8 mouse cellular contexts compared by ENCODE assay signal in genomic region chr11:85182617-85183283, GRCm38 (mm10). TPM values are rescaled to one million over a fixed set of nuclear protein-coding genes. Genes with fewer than 3 reads are reported as not detected.
A peak's percentile ranks its signal among the peaks of the same experiment; 100 is the strongest.
DNase-seq lines count a peak whose midpoint lies in the region; ATAC-seq and TF ChIP-seq lines count a peak whose summit lies in the region.

No protein-coding gene starts in this region.

- H3K9ac ChIP-seq in MEL (ENCODE audit: control insufficient read depth, low read depth, low read length, poor library complexity, severe bottlenecking), result peak overlapping the region; percentile 73
- H3K9ac ChIP-seq in lung, embryonic 16.5 days (ENCODE audit: low read length), result peak overlapping the region; percentile 65

- H3K36me3 ChIP-seq in MEL (ENCODE audit: control insufficient read depth in 1 of 2, insufficient read depth in 2 of 2, low read length in 2 of 2), result peaks cover 0 to 7% of the 10 kb centered on the region in 2 experiments; a peak in 1 of 4 replicates
- H3K36me3 ChIP-seq in hindbrain, embryonic 10.5 days, result no peaks in the 10 kb centered on the region
- no peaks in the 10 kb centered on the region for H3K36me3 ChIP-seq in lung, embryonic 16.5 days (ENCODE audit: control insufficient read depth, insufficient read depth, low read length)

- peaks cover 6 to 8% of the 10 kb centered on the region in 2 experiments; a peak in 3 of 4 replicates for H3K4me1 ChIP-seq in MEL (ENCODE audit: control insufficient read depth in 1 of 2, insufficient read depth in 2 of 2, low read length in 2 of 2)
- H3K4me1 ChIP-seq in cerebellum, adult 2 months (ENCODE audit: control insufficient read depth, insufficient read depth, low read length), result no peaks in the 10 kb centered on the region
- H3K4me1 ChIP-seq in hindbrain, embryonic 10.5 days (replicated peaks), result peaks cover 13% of the 10 kb centered on the region
- H3K4me1 ChIP-seq in lung, embryonic 16.5 days (replicated peaks; ENCODE audit: control insufficient read depth, insufficient read depth, low read length), result peaks cover 3% of the 10 kb centered on the region

- peak; percentile 88 for TF ChIP-seq RAD21 in MEL (IDR thresholded peaks at IDR 0.05; ENCODE audit: low read depth, low read length)

- TF ChIP-seq EP300 in MEL (IDR thresholded peaks at IDR 0.05; ENCODE audit: low read depth in 1 of 2, low read length in 2 of 2), result no peak

- no peaks in the 10 kb centered on the region for H3K9me3 ChIP-seq in MEL (replicated peaks; ENCODE audit: insufficient read depth, low read length)
- H3K9me3 ChIP-seq in hindbrain, embryonic 10.5 days, result no peaks in the 10 kb centered on the region
- H3K9me3 ChIP-seq in lung, embryonic 16.5 days (ENCODE audit: control insufficient read depth, low read length), result no peaks in the 10 kb centered on the region

- H3K4me2 ChIP-seq in lung, embryonic 16.5 days (ENCODE audit: low read depth, low read length), result peak overlapping the region; percentile 81

- H3K27me3 ChIP-seq in MEL (ENCODE audit: control insufficient read depth in 1 of 2, insufficient read depth in 2 of 2, low read length in 2 of 2), result no peaks in the 10 kb centered on the region
- H3K27me3 ChIP-seq in cerebellum, adult 2 months (ENCODE audit: control insufficient read depth, insufficient read depth, low read length), result no peaks in the 10 kb centered on the region
- no peaks in the 10 kb centered on the region for H3K27me3 ChIP-seq in hindbrain, embryonic 10.5 days (ENCODE audit: insufficient read depth, poor library complexity, severe bottlenecking)
- no peaks in the 10 kb centered on the region for H3K27me3 ChIP-seq in lung, embryonic 16.5 days (ENCODE audit: control insufficient read depth, insufficient read depth, low read depth, low read length)

- H3K27ac ChIP-seq in MEL (ENCODE audit: control insufficient read depth, low read depth, low read length), result peak overlapping the region; percentile 44
- H3K27ac ChIP-seq in cerebellum, adult 2 months (ENCODE audit: insufficient read depth, low read length), result no peak overlapping the region
- peak overlapping the region; percentile 81 for H3K27ac ChIP-seq in hindbrain, embryonic 10.5 days
- H3K27ac ChIP-seq in lung, embryonic 16.5 days (ENCODE audit: low read length), result no peak overlapping the region

- DNase-seq in MEL (ENCODE audit: low read depth, low spot score), result peak; percentile 93
- peak; percentile 67 to 79 for DNase-seq in cerebellum, adult 2 months
- peak; percentile 89 for DNase-seq in forelimb bud, embryonic 11.5 days (ENCODE audit: low read depth, low spot score)
- DNase-seq in hindbrain, embryonic 10.5 days (ENCODE audit: low spot score), result peak; percentile 88
- DNase-seq in layer of hippocampus, adult 9-10 months (ENCODE audit: low spot score), result peak; percentile 17
- peak; percentile 67 for DNase-seq in ovary, adult 18-20 months (ENCODE audit: low spot score)
- DNase-seq in thymus, postnatal 10 days (ENCODE audit: low spot score in 2 of 2), result peak; percentile 78 to 88

- peak; percentile 66 to 92 (median 84) for TF ChIP-seq CTCF in MEL (IDR thresholded peaks at IDR 0.05 in 2 of 3, conservative IDR thresholded peaks at IDR 0.05 in 1 of 3; ENCODE audit: control insufficient read depth in 1 of 3, insufficient read depth in 1 of 3, low read depth in 2 of 3, low read length in 3 of 3, poor library complexity in 1 of 3, severe bottlenecking in 1 of 3)
- TF ChIP-seq CTCF in cerebellum, adult 2 months (IDR thresholded peaks at IDR 0.05; ENCODE audit: borderline replicate concordance, insufficient read depth, low read depth, low read length), result peak; percentile 72

- peak overlapping the region; percentile 55 to 71 for H3K4me3 ChIP-seq in MEL (ENCODE audit: control insufficient read depth in 1 of 2, insufficient read depth in 1 of 2, low read depth in 2 of 2, low read length in 2 of 2)
- peak overlapping the region; percentile 74 for H3K4me3 ChIP-seq in cerebellum, adult 2 months (replicated peaks; ENCODE audit: insufficient read depth, low read depth, low read length)
- peak overlapping the region; percentile 51 for H3K4me3 ChIP-seq in hindbrain, embryonic 10.5 days
- H3K4me3 ChIP-seq in lung, embryonic 16.5 days (ENCODE audit: low read length), result peak overlapping the region; percentile 52

- H3K79me2 ChIP-seq in MEL (ENCODE audit: control insufficient read depth, insufficient read depth, low read length, poor library complexity), result no peaks in the 10 kb centered on the region; the same call in 1 of the 2 replicates

- TF ChIP-seq POLR2A in MEL (IDR thresholded peaks at IDR 0.05; ENCODE audit: control insufficient read depth in 1 of 2, insufficient read depth in 1 of 2, low read depth in 1 of 2, low read length in 2 of 2, poor library complexity in 1 of 2), result peak in 1 of 2 experiments; percentile 48; a peak in 1 of 4 replicates
- TF ChIP-seq POLR2A in cerebellum, adult 2 months (IDR thresholded peaks at IDR 0.05; ENCODE audit: borderline replicate concordance, insufficient read depth, low read length), result no peak

- peak; percentile 90 for ATAC-seq in lung, embryonic 16.5 days (ENCODE audit: low read depth)

- 5% methylated on average over 20 of the region's 20 CpGs for WGBS in cerebellum, adult 2 months
- 7% methylated on average over 20 of the region's 20 CpGs for WGBS in hindbrain, embryonic 10.5 days
- WGBS in lung, embryonic 16.5 days, result under 1% methylated on average over 19 of the region's 20 CpGs

TF ChIP-seq in MEL, 35 proteins besides CTCF, POLR2A, EP300 and RAD21:
- TF ChIP-seq KAT2A (conservative IDR thresholded peaks at IDR 0.05; ENCODE audit: low read depth, low read length) (no peak), TCF12 (IDR thresholded peaks at IDR 0.05; ENCODE audit: low read depth, low read length) (peak; percentile 20; the same call in 1 of the 2 replicates), ZNF384 (IDR thresholded peaks at IDR 0.05; ENCODE audit: low read depth, low read length) (0 out of 2 replicates have a peak, but pooled peaks have one; percentile 16), TBP (IDR thresholded peaks at IDR 0.05; ENCODE audit: low read depth, low read length) (no peak), USF2 (IDR thresholded peaks at IDR 0.05; ENCODE audit: borderline replicate concordance in 1 of 2, insufficient read depth in 1 of 2, low read depth in 1 of 2, low read length in 2 of 2) (peak in 1 of 2 experiments; percentile 70; a peak in 1 of 4 replicates), GABPA (IDR thresholded peaks at IDR 0.05; ENCODE audit: low read depth, low read length) (no peak), HCFC1 (IDR thresholded peaks at IDR 0.05; ENCODE audit: low read depth, low read length) (peak; percentile 54; the same call in 1 of the 2 replicates), SMC3 (IDR thresholded peaks at IDR 0.05; ENCODE audit: low read depth, low read length) (peak; percentile 76), E2F4 (IDR thresholded peaks at IDR 0.05; ENCODE audit: borderline replicate concordance, low read depth, low read length) (no peak), ZC3H11A (IDR thresholded peaks at IDR 0.05; ENCODE audit: low read depth, low read length) (peak; percentile 71), UBTF (IDR thresholded peaks at IDR 0.05; ENCODE audit: borderline replicate concordance, insufficient read depth, low read depth, low read length) (0 out of 2 replicates have a peak, but pooled peaks have one; percentile 50), JUND (IDR thresholded peaks at IDR 0.05; ENCODE audit: low read depth, low read length) (no peak), MYC (IDR thresholded peaks at IDR 0.05; ENCODE audit: low read depth, low read length) (0 out of 2 replicates have a peak, but pooled peaks have one; percentile 47), ETS1 (IDR thresholded peaks at IDR 0.05; ENCODE audit: low read depth, low read length) (peak; percentile 7), SIN3A (IDR thresholded peaks at IDR 0.05; ENCODE audit: low read length) (peak; percentile 56), USF1 (IDR thresholded peaks at IDR 0.05; ENCODE audit: low read depth, low read length) (peak; percentile 94), MXI1 (IDR thresholded peaks at IDR 0.05; ENCODE audit: low read depth, low read length) (peak; percentile 51), MAZ (IDR thresholded peaks at IDR 0.05; ENCODE audit: low read depth, low read length) (peak; percentile 44; the same call in 1 of the 2 replicates), MAX (IDR thresholded peaks at IDR 0.05; ENCODE audit: low read length) (0 out of 2 replicates have a peak, but pooled peaks have one; percentile 74), MYB (IDR thresholded peaks at IDR 0.05; ENCODE audit: low read depth, low read length) (no peak), BHLHE40 (IDR thresholded peaks at IDR 0.05; ENCODE audit: borderline replicate concordance, low read depth, low read length) (no peak)

RNA-seq across cellular contexts. Expression of gene 1700125H20Rik, which starts 12.5 kb away (rescaled TPM):
- total RNA-seq in MEL (2012; rRNA removed), result not detected in 2 replicates
- polyA plus RNA-seq in MEL (2012; ENCODE audit: insufficient read depth in 1 of 2, insufficient read length in 2 of 2, low read depth in 1 of 2, low replicate concordance in 2 of 2, missing spikeins in 1 of 2), result not detected
- polyA plus RNA-seq in cerebellum, adult 2 months (2012; rRNA removed), result 0.24 TPM in 1 of 2 replicates, not detected in the other
- polyA plus RNA-seq in hindbrain, embryonic 10.5 days (2016; fragmentation: Nextera tagmentation; extraction: Ambion mirVana), result 0.24 TPM in 1 of 2 replicates, not detected in the other
- 0.44 TPM in 1 of 2 replicates, not detected in the other for polyA plus RNA-seq in lung, embryonic 16.5 days (2015; fragmentation: Nextera tagmentation; extraction: Ambion mirVana)

RNA-seq across cellular contexts. Expression of gene Usp32, which starts 42.8 kb away (rescaled TPM):
- total RNA-seq in MEL (2012; rRNA removed), result 11.3 and 12.5 TPM in 2 replicates
- 10 to 100 TPM in 1 of 2 experiments, not detected in 1; 11.5 TPM for polyA plus RNA-seq in MEL (2012; ENCODE audit: insufficient read depth in 1 of 2, insufficient read length in 2 of 2, low read depth in 1 of 2, low replicate concordance in 2 of 2, missing spikeins in 1 of 2)
- 41.4 and 44.4 TPM in 2 replicates for polyA plus RNA-seq in cerebellum, adult 2 months (2012; rRNA removed)
- 4.3 and 4.6 TPM in 2 replicates for polyA plus RNA-seq in hindbrain, embryonic 10.5 days (2016; fragmentation: Nextera tagmentation; extraction: Ambion mirVana)
- polyA plus RNA-seq in lung, embryonic 16.5 days (2015; fragmentation: Nextera tagmentation; extraction: Ambion mirVana), result 3.5 and 5.9 TPM in 2 replicates

RNA-seq across cellular contexts. Expression of gene Appbp2, which starts 52.2 kb away (rescaled TPM):
- total RNA-seq in MEL (2012; rRNA removed), result 34.4 and 38.2 TPM in 2 replicates
- 100 to 1,000 TPM in 1 of 2 experiments, 10 to 100 TPM in 1; 25.5 to 157 TPM for polyA plus RNA-seq in MEL (2012; ENCODE audit: insufficient read depth in 1 of 2, insufficient read length in 2 of 2, low read depth in 1 of 2, low replicate concordance in 2 of 2, missing spikeins in 1 of 2)
- 43.0 and 43.4 TPM in 2 replicates for polyA plus RNA-seq in cerebellum, adult 2 months (2012; rRNA removed)
- polyA plus RNA-seq in hindbrain, embryonic 10.5 days (2016; fragmentation: Nextera tagmentation; extraction: Ambion mirVana), result 38.7 and 45.0 TPM in 2 replicates
- polyA plus RNA-seq in lung, embryonic 16.5 days (2015; fragmentation: Nextera tagmentation; extraction: Ambion mirVana), result 38.9 and 39.0 TPM in 2 replicates

Comparison
In these comparisons a context has a peak if more than half of its experiments do, and no peak if none do; other contexts are left out.
1. DNase-seq: peak in every context shown above with its lines; median percentile 93 in MEL; 89 in forelimb bud, embryonic 11.5 days; 88 in hindbrain, embryonic 10.5 days; 83 in thymus, postnatal 10 days; 73 in cerebellum, adult 2 months; 67 in ovary, adult 18-20 months; 17 in layer of hippocampus, adult 9-10 months.
2. H3K27ac ChIP-seq: peak in MEL (single experiment) and hindbrain, embryonic 10.5 days (single experiment); none in cerebellum, adult 2 months (single experiment) and lung, embryonic 16.5 days (single experiment).
3. Peak in every context shown above with its lines, with median percentiles within 50 percentile points of each other: H3K4me3 ChIP-seq.